Mouse (Mus musculus): ENCODE measurements around the gene Csrp1.

The Csrp1 gene

DNA sequence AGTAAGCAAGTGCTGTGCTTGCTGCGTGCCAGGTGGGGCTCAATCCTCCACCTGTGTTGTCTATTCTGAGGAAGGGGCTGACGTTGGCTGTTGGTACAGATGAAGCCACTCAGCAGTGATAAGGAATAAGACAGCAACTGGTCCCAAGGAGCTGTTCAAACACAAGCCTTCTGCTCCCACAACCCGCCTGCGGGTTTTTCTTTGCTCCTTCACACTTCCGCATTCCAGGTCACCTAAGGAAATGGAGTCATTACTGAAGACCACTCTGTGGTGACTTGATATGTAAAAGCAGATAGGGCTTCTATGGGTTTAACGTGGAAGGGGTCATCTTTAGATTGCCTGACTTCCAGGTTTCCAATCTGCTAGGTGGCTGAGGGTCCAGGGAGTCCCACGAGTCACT lies 11.5 kb downstream of the Csrp1 start:
- DNase-seq (ENCODE audit: extremely low spot score, low spot score), result no peak

DNA sequence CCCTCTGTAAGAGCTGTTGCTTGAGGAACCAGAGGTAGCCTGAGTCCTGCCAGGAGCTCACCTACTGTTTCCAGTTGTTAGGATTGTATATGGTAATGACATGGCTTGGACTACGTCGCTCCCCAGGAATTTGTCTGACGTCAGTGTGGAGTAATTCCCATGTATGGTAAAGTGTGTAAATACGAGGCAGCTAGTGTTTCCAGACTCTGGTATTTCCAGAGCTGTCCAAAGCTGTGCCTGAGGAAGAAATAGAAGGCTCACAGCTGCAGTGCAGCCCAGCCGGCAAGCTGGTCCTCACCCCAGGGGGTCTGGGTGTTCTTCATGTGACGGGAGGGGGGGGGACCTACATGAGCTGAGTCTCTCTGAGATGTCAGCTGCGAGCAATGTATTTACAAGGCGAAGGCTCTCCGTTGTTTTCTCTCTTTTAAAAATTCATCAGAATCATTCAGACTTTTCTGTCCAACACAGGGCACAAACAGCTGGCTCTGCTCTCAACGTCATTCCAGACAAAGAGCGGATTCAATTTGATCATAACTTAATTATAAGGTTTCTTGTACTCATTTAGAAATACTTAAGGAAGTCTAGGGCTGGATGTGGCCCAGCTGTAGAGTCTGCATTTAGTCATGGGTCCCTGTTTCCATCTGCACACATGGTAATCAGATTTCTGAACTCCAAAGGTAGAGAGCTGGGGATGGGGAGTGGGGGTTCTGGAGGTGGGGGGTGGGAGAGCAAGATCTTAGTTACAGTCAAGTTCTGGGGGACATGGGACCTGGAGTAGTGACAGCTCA lies 12.2 kb downstream of the Csrp1 start:
- DNase-seq (ENCODE audit: extremely low spot score, low spot score), result peak; percentile 49

DNA sequence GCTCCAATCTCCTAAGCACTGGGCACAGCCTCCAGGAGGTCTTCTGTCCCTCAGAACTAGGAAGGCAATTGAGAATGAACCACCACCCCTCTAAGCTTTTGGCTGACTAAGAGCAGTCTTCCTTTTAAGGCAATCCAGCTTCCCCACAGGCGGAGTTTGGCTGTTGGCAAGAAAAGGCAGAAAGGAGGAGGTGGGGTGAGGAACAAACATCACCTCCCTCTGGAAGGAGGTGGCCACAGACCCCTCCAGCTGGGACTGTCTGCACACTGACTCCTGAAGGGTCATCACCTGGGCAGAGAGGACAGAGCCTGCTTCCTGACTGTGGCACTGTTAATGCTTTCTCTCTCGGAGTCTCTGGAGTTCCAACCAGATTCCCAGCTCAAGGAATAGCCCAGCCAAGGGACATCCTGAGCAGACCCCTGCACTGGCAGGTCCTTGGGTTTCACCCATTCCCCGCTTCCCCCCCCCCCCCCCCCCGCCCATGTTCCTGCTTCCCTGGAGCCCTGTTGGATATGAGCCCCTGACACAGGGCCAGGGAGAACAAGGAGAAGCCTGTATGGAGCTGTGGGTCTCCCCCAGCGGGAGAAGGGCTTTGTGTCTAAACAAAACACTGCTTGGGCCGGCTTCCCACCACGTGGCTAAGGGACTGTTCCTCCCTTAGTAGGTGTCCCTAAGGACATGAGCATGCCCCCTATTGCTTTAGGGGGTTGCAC lies 14.5 kb downstream of the Csrp1 start:
- no peak for DNase-seq (ENCODE audit: extremely low spot score, low spot score)

GRCm38 (mm10) chr1:135735460-135735859 lies 15.6 kb downstream of the Csrp1 start:
- no peak for DNase-seq (ENCODE audit: extremely low spot score, low spot score)

DNA sequence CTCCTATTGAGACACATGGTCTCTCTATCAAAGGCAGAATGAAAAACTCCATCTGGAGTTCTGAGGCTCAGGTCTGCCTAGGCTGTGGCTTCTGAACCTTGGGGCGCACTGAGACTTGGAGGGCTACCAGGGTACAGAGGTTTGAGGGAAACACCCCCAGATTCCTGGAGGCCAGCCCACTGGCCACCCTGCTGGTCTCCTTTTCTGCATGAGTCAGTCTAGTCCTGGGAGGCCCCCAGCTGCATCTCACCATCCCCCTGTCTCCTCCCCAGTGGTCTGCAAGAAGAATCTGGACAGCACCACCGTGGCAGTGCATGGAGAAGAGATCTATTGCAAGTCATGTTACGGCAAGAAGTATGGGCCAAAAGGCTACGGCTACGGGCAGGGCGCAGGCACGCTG lies 25.1 kb downstream of the Csrp1 start:
- no peak for DNase-seq (ENCODE audit: extremely low spot score, low spot score)

GRCm38 (mm10) chr1:135746248-135746647 lies 26.4 kb downstream of the Csrp1 start:
- DNase-seq (ENCODE audit: extremely low spot score, low spot score), result no peak

- peak; percentile 93 for DNase-seq (ENCODE audit: extremely low spot score, low spot score)
Observed at GRCm38 (mm10) chr1:135752737-135753348, 33.0 kb downstream of the Csrp1 start.

DNA sequence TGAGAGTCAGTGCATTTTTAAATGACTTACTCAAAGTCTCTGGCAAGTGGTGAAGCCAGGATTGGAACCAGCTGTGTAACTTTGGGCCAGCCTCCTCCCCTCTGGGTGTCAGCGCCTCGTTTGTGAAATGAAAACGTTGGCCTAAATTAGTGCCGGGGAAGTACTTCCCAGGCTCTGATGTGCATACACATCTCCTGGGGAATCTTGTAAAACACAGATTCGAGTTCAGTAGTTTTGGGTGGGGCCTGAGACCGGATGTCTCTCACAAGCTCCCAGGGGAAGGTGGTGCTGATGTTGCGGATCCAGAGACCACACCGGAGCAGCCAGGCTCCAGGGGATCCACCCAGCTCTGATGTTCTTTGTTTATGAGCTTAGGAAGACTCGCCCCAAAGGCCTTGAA lies 35.4 kb downstream of the Csrp1 start:
- no peak for DNase-seq (ENCODE audit: extremely low spot score, low spot score)

GRCm38 (mm10) chr1:135755913-135756312 lies 36.1 kb downstream of the Csrp1 start:
- no peak for DNase-seq (ENCODE audit: extremely low spot score, low spot score)

DNA sequence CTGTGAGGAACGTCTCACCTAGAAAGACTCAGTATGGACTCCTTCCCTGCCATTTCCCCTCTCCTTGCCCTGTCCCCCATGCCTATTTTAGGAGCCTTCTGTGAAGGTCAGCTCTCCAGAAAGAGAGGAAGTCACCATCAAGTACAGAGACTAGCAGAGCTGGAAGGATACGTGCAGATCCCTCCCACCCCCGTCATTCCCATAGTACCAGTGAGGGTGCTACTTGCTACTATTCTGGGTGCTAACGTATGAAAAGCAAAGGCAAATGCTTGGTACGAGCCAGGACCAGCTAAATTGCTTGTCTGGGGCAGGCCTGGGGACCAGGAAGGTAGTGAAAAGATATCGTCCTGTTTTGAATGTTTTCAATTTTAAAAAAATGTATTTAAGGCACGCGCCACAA lies 37.4 kb downstream of the Csrp1 start:
- no peak for DNase-seq (ENCODE audit: extremely low spot score, low spot score)

DNA sequence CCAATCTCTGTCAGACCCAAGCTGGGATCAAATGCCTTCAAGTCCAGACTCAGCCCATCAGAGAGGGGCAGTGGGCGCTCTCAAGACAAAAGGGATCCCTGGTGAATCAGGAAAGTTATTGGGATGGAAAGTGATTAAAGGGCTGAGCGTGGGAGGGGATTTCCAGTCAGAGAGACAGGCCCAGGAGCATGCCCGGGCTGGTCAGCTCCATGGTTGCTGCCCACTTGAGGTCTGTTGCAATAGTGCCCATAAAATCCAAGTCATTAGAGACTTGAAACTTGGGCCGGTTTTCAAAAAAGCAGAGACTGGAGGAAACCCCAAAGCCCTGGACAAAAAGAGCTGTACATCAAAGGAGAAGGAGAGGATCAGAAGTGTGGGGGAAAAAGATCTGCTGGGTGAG lies 39.8 kb downstream of the Csrp1 start:
- DNase-seq (ENCODE audit: extremely low spot score, low spot score), result no peak

DNA sequence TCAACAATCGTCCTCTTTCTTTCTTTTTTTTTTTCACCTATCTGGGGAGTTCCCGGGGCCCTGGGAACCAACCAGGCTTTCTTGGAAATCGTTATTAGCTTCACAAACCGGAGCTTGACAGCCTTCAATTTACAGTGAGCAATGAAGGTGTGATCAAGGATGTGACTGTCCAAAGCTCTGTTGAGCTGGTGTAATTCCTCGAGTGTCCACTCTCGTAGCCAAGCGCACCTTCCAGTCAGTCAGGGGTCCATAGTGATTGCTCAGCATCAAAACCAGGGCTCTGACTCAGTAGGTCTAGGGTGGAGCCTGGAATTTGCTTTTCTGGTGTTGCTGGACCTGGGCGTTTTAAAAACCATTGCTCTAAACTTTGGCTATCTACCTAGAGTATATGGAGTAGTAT lies 40.4 kb downstream of the Csrp1 start:
- DNase-seq (ENCODE audit: extremely low spot score, low spot score), result no peak

DNA sequence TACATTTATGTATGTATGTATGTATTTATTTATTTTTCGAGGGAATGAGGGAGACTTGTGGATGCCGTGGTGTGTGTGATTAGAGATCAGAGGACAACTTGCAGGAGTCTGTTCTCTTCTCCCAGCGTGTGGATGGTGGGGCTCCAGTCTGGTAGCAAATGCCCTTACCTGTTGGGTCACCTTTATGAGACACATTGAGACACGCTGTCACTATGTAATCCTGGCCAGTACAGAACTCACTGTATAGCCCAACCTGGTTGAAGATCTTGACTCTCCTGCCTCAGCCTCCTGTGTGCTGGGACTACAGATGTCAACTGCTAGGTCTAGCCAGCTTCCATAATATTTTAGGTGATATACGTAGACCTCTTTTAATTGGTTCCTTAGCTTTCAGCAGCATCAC lies 41.9 kb downstream of the Csrp1 start:
- DNase-seq (ENCODE audit: extremely low spot score, low spot score), result no peak

GRCm38 (mm10) chr1:135763503-135764205 lies 43.8 kb downstream of the Csrp1 start:
- DNase-seq (ENCODE audit: extremely low spot score, low spot score), result no peak

DNA sequence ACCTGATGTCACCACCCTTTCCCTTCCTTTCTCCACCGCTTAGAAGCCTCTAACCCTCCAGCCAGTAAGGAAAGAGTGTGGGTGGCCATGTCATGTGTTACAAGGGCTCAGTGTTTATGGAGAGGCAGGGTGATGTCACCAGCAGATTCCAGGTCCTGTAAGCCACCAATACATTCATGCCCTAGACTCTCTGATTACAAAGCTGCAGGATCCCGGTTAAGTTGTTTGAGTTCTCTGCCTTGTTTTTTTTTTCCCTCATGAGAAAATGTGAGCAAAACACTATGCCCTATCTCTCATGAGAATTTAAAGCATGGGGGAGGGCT lies 44.3 kb downstream of the Csrp1 start:
- DNase-seq (ENCODE audit: extremely low spot score, low spot score), result no peak

DNA sequence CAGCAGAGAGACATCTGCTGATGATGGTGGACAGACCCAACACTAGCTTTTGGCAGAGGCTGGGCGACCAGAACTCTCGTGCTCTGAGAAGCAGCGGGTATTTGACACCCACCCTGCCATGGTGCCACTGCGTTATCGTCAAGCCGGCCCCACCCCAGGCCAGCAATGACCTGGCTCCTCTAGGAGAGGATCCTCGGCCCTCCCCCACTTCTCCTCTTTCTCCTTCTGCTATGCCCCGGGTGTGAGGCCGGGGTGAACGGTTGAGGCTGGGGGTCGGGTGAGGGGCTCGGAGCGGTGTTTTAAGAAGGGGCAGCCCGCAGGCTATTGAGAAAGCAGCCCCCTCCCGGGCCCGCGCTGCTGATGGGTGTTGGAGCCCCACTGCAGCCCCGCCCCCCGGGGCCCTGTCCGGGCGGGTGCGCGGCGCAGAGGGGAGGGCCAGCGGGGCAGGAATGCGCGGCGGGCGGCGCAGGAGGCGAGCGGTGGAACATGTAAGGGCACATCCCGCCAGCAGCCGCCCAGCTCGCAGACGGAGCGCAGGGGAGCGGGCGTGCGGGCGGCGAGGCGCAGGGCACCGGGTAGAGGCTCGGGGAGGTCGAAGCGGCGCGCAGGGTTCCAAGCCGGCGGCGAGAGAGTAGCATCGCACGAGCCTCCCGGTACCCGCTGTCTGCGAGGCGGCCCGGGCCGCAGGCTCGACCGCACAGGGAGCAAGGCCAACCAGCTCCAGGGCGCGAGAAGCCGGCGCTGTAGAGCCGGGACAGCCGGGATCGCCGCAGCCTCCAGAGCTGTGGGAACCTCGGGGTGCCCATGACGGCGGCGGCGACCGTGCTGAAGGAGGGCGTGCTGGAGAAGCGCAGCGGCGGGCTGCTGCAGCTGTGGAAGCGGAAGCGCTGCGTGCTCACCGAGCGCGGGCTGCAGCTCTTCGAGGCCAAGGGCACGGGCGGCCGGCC lies 46.1 kb downstream of the Csrp1 start, which contains the start of gene Phlda3:
Phlda3 (plus strand) TSS at position 475 of the 947 bp plus-strand sequence.
- peak; percentile 81 for DNase-seq (ENCODE audit: extremely low spot score, low spot score)

DNA sequence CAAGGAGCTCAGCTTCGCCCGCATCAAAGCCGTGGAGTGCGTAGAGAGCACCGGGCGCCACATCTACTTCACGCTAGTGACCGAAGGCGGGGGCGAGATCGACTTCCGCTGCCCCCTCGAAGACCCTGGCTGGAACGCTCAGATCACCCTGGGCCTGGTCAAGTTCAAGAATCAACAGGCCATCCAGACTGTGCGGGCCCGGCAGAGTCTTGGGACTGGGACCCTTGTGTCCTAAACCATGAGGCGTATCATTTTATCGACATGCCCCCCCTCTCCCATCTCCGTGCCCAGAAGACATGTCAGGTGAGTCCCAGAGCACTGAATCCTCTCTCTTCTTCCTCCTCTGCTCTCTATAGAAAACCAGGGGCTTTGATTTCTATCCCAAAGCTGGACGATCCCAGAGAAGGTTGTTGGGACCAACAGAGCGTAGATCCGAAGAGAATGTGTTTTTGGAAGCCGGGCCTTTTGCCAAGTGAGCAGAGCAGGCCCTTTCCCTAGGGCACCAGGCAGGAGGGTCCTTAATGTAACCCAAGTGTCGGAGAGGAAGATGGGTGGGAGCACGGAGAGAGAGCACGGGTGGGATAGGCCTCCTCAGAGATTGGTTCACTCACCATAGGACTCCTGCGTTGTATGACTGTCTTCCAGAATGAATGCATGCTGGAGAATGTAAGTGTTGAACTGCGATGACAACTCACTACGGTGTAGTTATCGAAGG lies 46.9 kb downstream of the Csrp1 start:
- DNase-seq (ENCODE audit: extremely low spot score, low spot score), result peak; percentile 19

- no peak for DNase-seq (ENCODE audit: extremely low spot score, low spot score)
Observed at GRCm38 (mm10) chr1:135767324-135767890, 47.5 kb downstream of the Csrp1 start.

GRCm38 (mm10) chr1:135768400-135768799 lies 48.5 kb downstream of the Csrp1 start:
- DNase-seq (ENCODE audit: extremely low spot score, low spot score), result no peak

- DNase-seq (ENCODE audit: extremely low spot score, low spot score), result no peak
Observed at GRCm38 (mm10) chr1:135770237-135770636, 50.4 kb downstream of the Csrp1 start.

All from neural tube, embryonic 10.5 days (tissue).